Mouse (Mus musculus) heart, postnatal 36 days (tissue): Measurements from ENCODE around the gene Frmpd2. TPM values are rescaled to one million over a fixed set of nuclear protein-coding genes. Genes with fewer than 3 reads are reported as not detected.

Experiments used
- DNase-seq, 2 experiments: peaks; one replicate each; pipeline ENCODE4 v3.0.0; 2021 to 2022
- intact Hi-C: fragments of 180-260 bp; cut with DNase I; formaldehyde crosslinking; loops from one replicate; pipeline ENCODE4 v1.15.1; 2025
- total RNA-seq, 2 experiments: library from RNA; stranded (reverse); gene quantifications; 2 replicates each; pipeline ENCODE4 v1.2.3; 2021

Frmpd2 gene
- total RNA-seq, 2 experiments from 2014 or later = not detected

GRCm38 (mm10) chr14:33503311-33503710 is 31.8 kb downstream of the Frmpd2 start:
- no peak for DNase-seq
- intact Hi-C loops = no loop called here

DNA sequence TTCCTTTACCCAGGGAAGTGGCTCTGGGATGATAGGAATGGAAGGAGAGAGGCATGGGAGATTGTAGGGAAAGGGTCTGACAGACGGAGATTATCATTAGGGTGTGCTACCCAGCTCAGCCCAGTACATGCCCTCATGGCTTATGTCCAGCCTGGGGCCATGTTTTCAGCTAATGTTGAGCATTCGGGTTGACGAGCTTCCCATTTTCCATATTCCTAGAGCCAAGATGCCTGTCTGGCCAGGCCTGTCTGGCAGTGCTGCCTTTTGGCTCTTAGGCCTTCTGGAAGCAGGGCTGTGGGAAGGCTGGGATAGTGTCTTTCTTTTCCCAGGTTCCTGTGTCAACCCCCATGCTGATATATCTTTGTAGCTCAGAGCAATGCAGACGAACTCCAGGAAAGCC is 35.2 kb downstream of the Frmpd2 start:
- intact Hi-C loops = no loop called here
- DNase-seq = peak in 1 of 2 experiments; percentile 11

GRCm38 (mm10) chr14:33508660-33509059 is 37.2 kb downstream of the Frmpd2 start:
- intact Hi-C loops = no loop called here
- no peak for DNase-seq

GRCm38 (mm10) chr14:33513877-33514276 is 42.4 kb downstream of the Frmpd2 start:
- no peak for DNase-seq
- intact Hi-C loops = no loop called here

GRCm38 (mm10) chr14:33514756-33515285 is 43.3 kb downstream of the Frmpd2 start:
- intact Hi-C loops = no loop called here
- no peak for DNase-seq

- no peak for DNase-seq
- intact Hi-C loops = no loop called here
Measured at GRCm38 (mm10) chr14:33521538-33521937, 50.0 kb downstream of the Frmpd2 start.

GRCm38 (mm10) chr14:33525272-33525983 is 53.9 kb downstream of the Frmpd2 start:
- intact Hi-C loops = no loop called here
- DNase-seq = no peak

GRCm38 (mm10) chr14:33526621-33527020 is 55.1 kb downstream of the Frmpd2 start:
- no peak for DNase-seq
- intact Hi-C loops = no loop called here

DNA sequence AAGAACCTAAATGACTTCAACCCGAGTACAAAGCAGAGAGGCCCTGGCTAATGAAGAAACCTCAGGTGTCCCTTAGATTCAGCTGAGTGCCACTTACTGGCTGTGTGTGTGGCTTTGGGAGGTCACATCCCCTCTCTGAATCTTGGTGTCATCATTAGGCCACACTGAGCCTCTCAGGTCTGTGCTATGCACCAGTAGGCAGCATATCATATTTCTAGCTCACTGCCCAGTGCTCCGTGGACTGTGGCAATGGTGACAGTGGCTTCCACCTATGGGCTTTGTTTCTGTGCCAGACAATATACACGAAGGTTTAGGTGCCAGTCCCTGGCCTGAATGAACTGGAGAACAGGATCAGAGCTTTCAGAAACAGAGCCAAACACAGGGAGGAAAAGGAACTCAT is 56.4 kb downstream of the Frmpd2 start:
- intact Hi-C loops = no loop called here
- DNase-seq = no peak

DNA sequence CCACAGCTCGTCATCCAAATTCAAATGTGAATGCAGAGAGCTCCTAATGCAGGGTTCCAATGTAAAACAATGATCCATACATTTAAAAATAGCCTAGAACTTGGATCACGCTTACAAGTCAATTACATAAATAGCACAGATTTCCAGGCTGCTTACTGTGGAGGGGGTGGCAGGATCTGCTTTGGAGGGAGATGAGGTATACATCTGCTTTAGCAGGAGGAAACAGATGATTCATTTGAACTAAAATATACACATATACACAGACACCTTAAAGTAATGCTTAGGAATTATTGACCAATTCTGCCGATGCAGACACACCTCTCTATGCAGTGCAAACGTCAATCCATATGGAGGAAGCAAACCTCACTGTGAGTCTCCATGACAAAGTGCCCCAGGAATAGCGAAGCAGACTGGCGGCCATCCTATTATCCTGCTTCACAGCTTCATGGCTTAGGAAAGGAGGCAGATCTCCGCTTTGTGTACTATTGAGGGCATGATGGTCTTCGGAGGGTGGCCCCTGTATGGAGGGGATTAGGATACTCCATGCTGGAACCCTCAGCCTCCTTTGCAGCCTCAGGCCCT is 59.9 kb downstream of the Frmpd2 start:
- no peak for DNase-seq
- intact Hi-C loops = loop anchor here (5.0 to 10.0 kb wide), 2 partner anchors 214 to 317 kb away; partner anchors contain the start of gene Arhgap22

DNA sequence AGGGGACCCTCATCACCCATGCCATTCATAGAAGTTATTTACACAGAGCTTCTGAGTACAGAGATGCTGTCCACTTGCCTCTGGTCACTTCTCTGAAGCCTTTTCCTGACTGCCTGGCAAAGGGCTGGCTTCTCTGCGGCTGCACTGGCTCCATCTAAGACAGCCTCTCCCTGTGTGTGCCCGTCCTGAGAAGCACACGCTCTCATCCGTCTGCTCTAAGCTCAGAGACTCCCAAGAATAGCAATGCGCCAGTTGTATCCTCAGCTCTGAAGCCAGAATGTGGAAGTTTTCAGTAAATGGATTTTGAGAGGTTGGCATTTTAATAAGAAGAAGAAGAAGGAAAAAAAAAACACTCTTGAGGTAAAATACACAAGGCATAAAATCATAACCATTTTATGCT is 61.3 kb downstream of the Frmpd2 start:
- intact Hi-C loops = loop anchor here (5.0 to 10.0 kb wide), 2 partner anchors 215 to 318 kb away; partner anchors contain the start of gene Arhgap22
- DNase-seq = no peak

DNA sequence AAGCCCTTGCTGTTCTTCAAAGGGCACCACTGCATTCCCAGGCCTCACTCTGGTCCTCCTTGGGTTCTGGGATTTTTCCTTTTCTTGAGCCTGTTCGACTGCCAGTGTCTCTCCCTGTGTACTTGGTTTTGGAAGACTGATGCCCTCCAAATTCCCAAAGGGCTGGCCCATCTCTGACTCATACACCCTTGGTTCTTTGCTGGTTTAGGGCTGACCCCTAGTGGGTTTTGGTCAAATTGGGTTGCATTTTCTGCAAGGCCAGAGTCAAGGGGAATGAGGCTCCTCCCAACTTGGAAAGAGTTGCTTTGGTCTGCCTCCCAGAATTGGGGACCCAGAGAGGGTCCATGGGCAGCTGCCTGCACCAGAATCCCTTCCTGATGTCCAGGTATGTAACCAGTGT is 62.0 kb downstream of the Frmpd2 start:
- DNase-seq = peak; percentile 5 to 28
- intact Hi-C loops = loop anchor here (5.0 to 10.0 kb wide), 2 partner anchors 216 to 319 kb away; partner anchors contain the start of gene Arhgap22

DNA sequence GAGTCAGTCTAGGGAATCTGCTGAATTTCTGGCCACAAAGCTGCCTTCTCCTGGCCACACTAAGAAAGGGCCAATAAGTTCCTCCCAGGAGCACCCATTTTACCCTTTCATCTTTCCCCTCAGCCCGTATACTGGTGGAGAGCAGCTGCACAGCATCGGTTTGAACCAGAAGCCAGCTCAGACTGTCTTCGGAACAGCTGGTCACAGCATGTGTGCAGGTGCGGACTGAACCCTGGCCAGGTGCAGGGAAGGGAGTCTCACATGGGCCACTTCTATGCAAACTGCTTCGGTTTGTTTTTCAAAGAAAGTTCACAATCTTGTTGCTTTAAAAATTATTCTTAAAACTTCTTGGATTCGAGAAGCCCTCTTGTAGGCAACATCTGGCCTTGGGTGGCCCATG is 63.8 kb downstream of the Frmpd2 start:
- intact Hi-C loops = loop anchor here (10.0 kb wide), 1 partner anchor 321 kb away; the partner anchor contains the start of gene Arhgap22
- DNase-seq = no peak

GRCm38 (mm10) chr14:33539559-33540167 is 68.2 kb downstream of the Frmpd2 start:
- intact Hi-C loops = loop anchor here (10.0 kb wide), 1 partner anchor 325 kb away; the partner anchor contains the start of gene Arhgap22
- DNase-seq = no peak

- DNase-seq = no peak
- intact Hi-C loops = no loop called here
Measured at GRCm38 (mm10) chr14:33545565-33546143, 74.2 kb downstream of the Frmpd2 start.

DNA sequence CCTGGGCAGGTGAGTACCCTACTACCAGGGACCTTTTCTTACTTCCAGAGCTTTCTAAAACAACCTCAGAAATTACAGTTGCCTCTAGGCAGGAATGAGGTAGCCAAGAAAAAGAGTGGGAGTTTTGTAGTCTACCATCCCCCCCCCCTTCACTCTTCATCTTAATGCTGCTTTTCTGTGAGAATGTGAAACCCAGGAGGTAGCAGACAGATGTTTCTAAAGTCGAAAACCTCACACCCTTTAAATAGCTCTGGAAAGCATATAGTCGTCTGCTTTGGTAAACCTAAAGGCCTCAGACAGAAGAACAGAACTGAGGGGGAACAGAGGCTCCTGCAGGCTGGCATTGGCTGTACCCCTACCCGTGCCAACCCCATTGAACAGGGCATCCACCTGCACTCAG is 77.2 kb downstream of the Frmpd2 start:
- DNase-seq = no peak
- intact Hi-C loops = no loop called here

- intact Hi-C loops = no loop called here
- DNase-seq = no peak
Measured at GRCm38 (mm10) chr14:33549856-33550255, 78.4 kb downstream of the Frmpd2 start.

- no peak for DNase-seq
- intact Hi-C loops = no loop called here
Measured at GRCm38 (mm10) chr14:33570737-33571136, 99.2 kb downstream of the Frmpd2 start.

GRCm38 (mm10) chr14:33573643-33574042 is 102.1 kb downstream of the Frmpd2 start:
- intact Hi-C loops = no loop called here
- no peak for DNase-seq

DNA sequence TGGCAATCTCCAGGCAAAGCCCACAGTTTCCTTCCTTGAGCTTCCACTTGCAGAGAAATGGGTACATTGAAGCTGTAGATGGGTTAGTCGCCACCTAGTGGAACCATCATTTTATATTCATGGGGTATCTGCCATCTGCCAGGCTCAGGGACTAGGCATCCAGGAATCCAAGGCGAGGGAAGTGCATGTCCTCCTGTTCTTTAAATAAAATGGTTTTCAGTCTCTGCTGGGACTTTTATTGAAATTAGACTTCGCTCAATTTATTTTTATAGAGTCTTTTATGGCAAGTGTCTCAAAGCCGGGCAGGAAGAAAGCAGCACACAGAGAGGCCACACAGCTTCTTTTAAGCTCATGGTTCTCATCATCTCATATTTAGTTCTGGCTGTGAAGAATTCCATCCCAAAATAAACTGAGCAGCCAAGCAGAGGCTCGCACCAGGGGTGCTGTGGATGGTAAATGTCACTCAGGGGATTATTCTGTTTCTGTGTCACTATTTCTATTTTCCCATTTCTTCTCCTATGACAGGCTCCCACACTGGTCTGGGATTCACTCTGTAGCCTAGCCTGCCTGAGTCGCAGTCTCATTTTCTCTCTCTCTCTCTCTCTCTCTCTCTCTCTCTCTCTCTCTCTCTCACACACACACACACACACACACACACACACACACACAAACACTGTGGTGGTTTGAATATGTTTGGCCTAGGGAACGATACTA is 108.4 kb downstream of the Frmpd2 start:
- intact Hi-C loops = no loop called here

More for the DNA sequence above, 108.4 kb downstream of the Frmpd2 start:
- no peak for DNase-seq
